Mouse (Mus musculus) spleen, postnatal 4 days (tissue): Measurements from ENCODE around the gene Trim61.

Experiments
- DNase-seq, 2 experiments: peaks; one replicate each; pipeline ENCODE4 v3.0.0; 2022; ENCODE audit warnings: low spot score in 2 of 2

Gene Trim61

DNA sequence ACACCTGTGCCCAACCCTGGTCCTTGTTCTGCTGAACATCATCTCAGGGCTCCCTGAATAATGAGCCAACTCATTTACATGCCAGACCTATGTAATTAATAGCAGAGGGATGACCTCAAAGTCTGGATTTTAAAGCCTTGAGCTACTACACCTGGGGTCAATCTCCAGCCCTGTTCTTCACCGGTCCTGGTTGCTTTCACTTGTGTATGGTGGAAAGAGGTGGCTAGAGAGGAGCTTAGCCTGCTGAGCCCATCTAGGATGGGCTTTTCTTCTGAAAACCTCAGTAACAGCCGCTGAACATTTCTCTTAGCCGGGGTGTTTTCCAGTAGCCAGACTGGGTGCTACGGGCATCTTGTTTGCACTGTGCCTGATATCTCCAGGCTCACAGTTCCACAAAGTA is 30.6 kb downstream of the Trim61 start, which contains the start of gene Trim75:
Trim75 (minus strand) TSS at position 101 of the 400 bp plus-strand sequence.
- no peak for DNase-seq

DNA sequence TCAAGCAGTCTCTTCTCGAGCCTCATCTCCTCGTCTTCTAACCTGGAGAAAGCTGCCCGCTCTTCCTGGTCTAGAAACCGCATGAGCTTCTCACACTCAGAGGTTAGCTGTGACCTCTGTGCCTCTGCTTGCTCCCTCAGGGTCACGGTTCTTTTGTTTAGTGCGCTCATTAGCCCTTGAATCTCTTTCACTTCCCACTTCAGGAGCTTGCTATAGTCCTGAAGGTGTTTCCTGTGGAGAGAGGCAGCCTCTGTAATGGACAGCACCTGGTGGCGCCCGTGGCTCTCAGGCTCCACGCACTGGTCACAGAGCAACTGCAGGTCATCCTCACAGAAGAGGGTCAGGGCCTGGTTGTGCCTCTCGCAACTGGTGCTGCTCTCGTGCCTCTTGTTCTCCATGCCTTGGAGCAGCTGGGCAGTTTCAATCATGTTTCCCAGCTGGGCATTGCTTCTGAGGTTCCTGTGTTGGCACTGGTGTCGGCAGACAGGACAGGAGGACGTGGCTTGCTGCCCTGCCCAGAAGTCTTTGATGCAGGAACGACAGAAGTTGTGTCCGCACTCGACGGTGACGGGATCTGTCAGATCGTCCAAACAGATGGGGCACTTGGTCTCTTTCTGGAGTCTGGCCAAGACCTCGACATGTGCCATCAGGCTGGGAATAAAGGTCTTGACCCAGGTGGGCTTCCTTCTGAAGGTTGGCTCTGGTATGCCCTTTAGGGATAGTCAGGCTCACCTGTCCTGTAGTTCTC is 35.0 kb downstream of the Trim61 start:
- no peak for DNase-seq
